Mouse (Mus musculus) limb, embryonic 15.5 days (tissue): ENCODE measurements around the gene C1qa. TPM values are rescaled to one million over a fixed set of nuclear protein-coding genes. Genes with fewer than 3 reads are reported as not detected.

Experiments
- ATAC-seq: fragments of 200-750 bp; cut with Nextera tagmentation; 2 replicates; pipeline ENCODE4 v1.8.0; 2017; ENCODE audit warnings: low read depth, moderate TSS enrichment; ENCODE audit not compliant: insufficient number of reproducible peaks, low FRiP score, low TSS enrichment
- H3K27ac ChIP-seq: fragments of 300-500 bp; sonication (generic); 2 replicates; pipeline ENCODE4 v1.5.1; 2015; ENCODE audit warnings: moderate library complexity, mild to moderate bottlenecking, inconsistent platforms
- H3K27me3 ChIP-seq: fragments of 300-500 bp; sonication (generic); 2 replicates; pipeline ENCODE4 v1.6.1; 2015; ENCODE audit warnings: inconsistent platforms
- H3K36me3 ChIP-seq: fragments of 300-500 bp; sonication (generic); 2 replicates; pipeline ENCODE4 v1.6.1; 2015; ENCODE audit warnings: inconsistent platforms
- H3K4me1 ChIP-seq: fragments of 300-500 bp; sonication (generic); 2 replicates; pipeline ENCODE4 v1.6.1; 2015; ENCODE audit warnings: inconsistent platforms
- H3K4me2 ChIP-seq: fragments of 300-500 bp; sonication (generic); 2 replicates; pipeline ENCODE4 v1.6.1; 2015; ENCODE audit warnings: mild to moderate bottlenecking, inconsistent platforms
- H3K4me3 ChIP-seq: fragments of 300-500 bp; sonication (generic); 2 replicates; pipeline ENCODE4 v1.5.1; 2015; ENCODE audit warnings: mild to moderate bottlenecking, inconsistent platforms
- H3K9ac ChIP-seq: fragments of 300-500 bp; sonication (generic); 2 replicates; pipeline ENCODE4 v1.6.1; 2015; ENCODE audit warnings: inconsistent platforms
- H3K9me3 ChIP-seq: fragments of 300-500 bp; sonication (generic); 2 replicates; pipeline ENCODE4 v1.6.1; 2016; ENCODE audit warnings: inconsistent platforms
- WGBS: fragments of 180-500 bp; shearing (Covaris S2); methylation state at CpG from one replicate; pipeline ENCODE4 v1.1.7; 2015; 5-methylcytosine and 5-hydroxymethylcytosine counted together
- polyA plus RNA-seq: library from polyadenylated mRNA; unstranded; fragments of >200 nt; fragmentation: Nextera tagmentation; extraction: Ambion mirVana; gene quantifications from 2 replicates; pipeline ENCODE4 v1.2.1, GENCODE M21; 2015

Gene C1qa
- polyA plus RNA-seq, 1 experiment from 2014 or later, result 46.1 TPM

DNA sequence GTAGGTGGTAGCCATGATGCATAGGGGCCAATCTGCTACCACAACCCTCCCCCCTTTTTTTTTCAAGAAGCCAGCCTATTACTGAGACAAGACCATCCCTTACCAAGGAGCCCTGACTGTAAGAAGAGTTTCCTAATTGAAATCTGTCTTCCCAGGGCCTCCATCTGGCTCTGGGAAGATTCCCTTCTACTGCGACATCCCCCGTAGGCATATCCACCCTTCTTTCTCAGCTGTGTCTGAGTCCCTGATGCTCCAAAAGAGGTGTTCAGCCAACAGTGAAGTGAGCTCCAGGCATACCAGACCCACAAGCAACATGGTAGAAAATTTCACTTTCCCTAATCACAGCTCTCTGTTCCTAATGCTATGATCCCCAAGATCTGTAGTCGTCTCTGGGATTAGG lies 20.9 kb upstream of the C1qa start:
- no peak overlapping the region for H3K4me3 ChIP-seq
- H3K36me3 ChIP-seq, result no peaks in the 10 kb centered on the region
- no peak overlapping the region for H3K4me2 ChIP-seq
- WGBS, result 81% methylated on average over 3 of the region's 3 CpGs
- H3K27ac ChIP-seq, result no peak overlapping the region
- no peak for ATAC-seq
- H3K27me3 ChIP-seq, result peaks cover 19% of the 10 kb centered on the region; the same call in 1 of the 2 replicates
- no peak overlapping the region for H3K9ac ChIP-seq
- H3K4me1 ChIP-seq, result no peaks in the 10 kb centered on the region
- no peaks in the 10 kb centered on the region for H3K9me3 ChIP-seq

DNA sequence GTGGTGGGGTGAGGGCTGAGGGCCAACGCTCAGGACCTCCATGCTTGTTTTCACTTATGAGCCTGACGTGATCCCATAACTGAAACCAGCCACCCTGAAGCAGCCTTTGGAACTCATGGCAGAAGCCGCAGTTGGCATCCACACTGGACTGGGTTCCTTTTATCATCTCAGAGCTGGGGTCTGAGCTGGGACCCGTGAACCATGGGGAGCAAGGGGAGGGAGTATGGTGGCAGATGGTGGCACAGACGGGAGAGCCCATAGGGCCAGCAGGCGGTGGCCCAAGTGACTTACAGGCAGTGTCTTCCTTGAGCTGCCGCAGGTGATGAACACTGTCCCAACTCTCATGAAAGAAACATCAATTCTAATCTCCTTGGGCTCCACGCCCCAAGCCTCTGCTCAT lies 20.2 kb upstream of the C1qa start:
- WGBS, result 83% methylated on average over 8 of the region's 8 CpGs
- H3K4me3 ChIP-seq, result no peak overlapping the region
- ATAC-seq, result no peak
- no peaks in the 10 kb centered on the region for H3K36me3 ChIP-seq
- H3K27me3 ChIP-seq, result peaks cover 23% of the 10 kb centered on the region; the same call in 1 of the 2 replicates
- H3K4me1 ChIP-seq, result no peaks in the 10 kb centered on the region
- H3K27ac ChIP-seq, result no peak overlapping the region
- no peak overlapping the region for H3K9ac ChIP-seq
- H3K9me3 ChIP-seq, result no peaks in the 10 kb centered on the region
- no peak overlapping the region for H3K4me2 ChIP-seq

DNA sequence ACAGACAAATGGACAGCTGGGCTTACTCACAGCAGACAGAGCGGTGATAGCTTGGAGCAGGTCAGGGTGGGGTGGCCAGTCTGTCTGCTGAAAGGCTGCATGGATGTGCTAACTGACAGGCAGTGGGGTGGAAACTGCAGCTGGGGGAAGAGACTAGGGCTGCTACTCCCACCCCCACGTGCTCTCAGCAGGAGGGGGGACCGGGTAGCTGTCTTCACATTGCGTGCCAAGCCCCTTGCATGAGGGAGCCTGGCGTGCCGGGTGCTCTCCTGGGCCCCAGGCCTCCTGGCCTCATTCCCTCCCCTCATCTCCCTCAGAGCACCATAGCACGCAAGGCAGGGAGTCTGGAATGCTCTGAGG lies 18.5 kb upstream of the C1qa start:
- 31% methylated on average over 7 of the region's 7 CpGs for WGBS
- Histone ChIP-seq H3K27me3 (peaks cover 38% of the 10 kb centered on the region), H3K9ac (no peak overlapping the region), H3K9me3 (no peaks in the 10 kb centered on the region), H3K4me1 (no peaks in the 10 kb centered on the region), H3K36me3 (no peaks in the 10 kb centered on the region), H3K4me3 (no peak overlapping the region), H3K4me2 (no peak overlapping the region), H3K27ac (no peak overlapping the region)
- ATAC-seq, result no peak

DNA sequence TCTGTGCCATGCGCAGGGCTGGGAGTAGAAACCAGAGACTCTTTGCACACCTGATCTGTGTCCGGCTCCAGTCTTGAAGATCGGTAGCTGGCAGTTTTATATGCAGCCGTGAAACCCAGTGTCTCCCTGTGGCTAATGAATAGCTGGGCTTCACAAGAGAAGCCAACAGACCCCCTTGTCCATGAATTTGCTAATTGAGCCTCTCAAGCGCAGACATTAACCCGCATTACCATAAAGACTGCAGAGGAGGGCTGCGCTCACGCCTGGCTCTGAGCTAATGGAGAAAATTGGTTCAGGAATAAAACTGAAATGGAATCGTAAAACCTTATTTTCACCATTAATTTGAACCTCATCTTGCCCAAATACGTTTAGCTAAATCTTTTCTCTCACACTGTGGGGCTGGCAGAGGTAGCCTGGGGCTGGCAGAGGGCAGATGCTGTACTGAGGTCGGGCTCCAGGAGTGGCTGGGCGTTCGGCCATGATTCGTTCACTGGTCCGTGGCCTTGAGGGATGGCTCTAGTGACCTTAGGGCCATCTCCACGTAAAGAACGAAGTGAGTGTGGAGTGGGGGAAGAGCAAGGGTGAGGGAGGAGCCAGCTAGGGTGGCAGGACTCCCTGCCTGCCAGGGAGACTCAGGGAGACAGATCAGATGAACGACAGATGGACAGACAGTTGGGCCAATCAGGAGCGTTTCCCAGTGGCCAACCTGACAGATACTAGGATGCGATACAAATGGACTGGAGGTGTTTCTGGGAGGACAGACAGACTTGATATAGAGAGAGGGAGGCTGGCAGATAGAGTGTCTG lies 18.0 kb upstream of the C1qa start:
- H3K4me1 ChIP-seq, result no peaks in the 10 kb centered on the region
- no peak overlapping the region for H3K27ac ChIP-seq
- no peaks in the 10 kb centered on the region for H3K9me3 ChIP-seq
- H3K4me3 ChIP-seq, result no peak overlapping the region
- no peak overlapping the region for H3K4me2 ChIP-seq
- H3K36me3 ChIP-seq, result no peaks in the 10 kb centered on the region
- 51% methylated on average over 20 of the region's 20 CpGs for WGBS
- no peak for ATAC-seq
- peaks cover 44% of the 10 kb centered on the region for H3K27me3 ChIP-seq
- H3K9ac ChIP-seq, result no peak overlapping the region

DNA sequence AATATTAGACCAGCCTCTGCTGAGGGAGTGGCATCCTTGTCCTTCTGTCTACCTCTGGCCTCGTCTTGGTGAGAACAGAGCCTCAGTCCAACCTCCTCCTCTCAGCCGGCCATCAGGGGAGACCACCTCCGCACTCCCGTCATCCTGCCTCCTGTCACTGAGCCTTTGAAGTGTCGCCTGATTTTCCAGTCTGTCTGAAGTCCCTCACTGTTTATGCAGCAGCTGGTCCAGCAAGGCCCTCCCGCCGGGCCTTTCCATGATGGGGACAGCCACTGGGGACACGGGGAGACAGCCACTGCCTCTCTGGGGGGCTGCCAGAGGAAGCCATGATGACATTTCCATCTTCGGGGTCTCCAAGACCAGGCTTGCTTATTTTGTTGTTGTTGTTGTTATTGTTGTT lies 14.2 kb upstream of the C1qa start:
- Histone ChIP-seq H3K36me3 (no peaks in the 10 kb centered on the region), H3K4me1 (no peaks in the 10 kb centered on the region), H3K27me3 (peaks cover 72% of the 10 kb centered on the region), H3K4me3 (no peak overlapping the region), H3K9ac (no peak overlapping the region), H3K4me2 (no peak overlapping the region), H3K9me3 (no peaks in the 10 kb centered on the region), H3K27ac (no peak overlapping the region)
- ATAC-seq, result no peak
- WGBS, result 10% methylated on average over 9 of the region's 9 CpGs

DNA sequence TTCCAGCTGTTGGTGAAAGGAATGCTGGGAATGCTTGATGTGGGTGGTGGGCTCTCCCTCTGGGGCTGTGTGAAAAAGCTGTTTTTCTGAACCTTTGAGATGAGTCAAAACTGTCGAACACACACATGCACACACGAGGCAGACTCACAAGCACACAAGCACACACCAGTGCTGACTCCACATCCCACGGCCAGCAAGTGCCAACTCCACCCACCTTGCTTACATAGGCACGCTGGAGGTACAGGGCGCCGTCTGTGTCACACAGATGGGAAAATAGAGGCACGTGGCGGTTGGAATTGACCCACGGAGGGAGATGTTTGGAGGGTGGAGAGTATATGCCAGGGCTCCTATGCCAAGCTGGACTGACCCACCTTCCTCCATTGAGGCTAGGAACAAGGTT lies 13.2 kb upstream of the C1qa start:
- ATAC-seq, result no peak
- no peak overlapping the region for H3K27ac ChIP-seq
- peaks cover 72% of the 10 kb centered on the region for H3K27me3 ChIP-seq
- no peaks in the 10 kb centered on the region for H3K36me3 ChIP-seq
- H3K4me1 ChIP-seq, result no peaks in the 10 kb centered on the region
- H3K9ac ChIP-seq, result no peak overlapping the region
- H3K4me2 ChIP-seq, result no peak overlapping the region
- 34% methylated on average over 9 of the region's 9 CpGs for WGBS
- H3K9me3 ChIP-seq, result no peaks in the 10 kb centered on the region
- no peak overlapping the region for H3K4me3 ChIP-seq

DNA sequence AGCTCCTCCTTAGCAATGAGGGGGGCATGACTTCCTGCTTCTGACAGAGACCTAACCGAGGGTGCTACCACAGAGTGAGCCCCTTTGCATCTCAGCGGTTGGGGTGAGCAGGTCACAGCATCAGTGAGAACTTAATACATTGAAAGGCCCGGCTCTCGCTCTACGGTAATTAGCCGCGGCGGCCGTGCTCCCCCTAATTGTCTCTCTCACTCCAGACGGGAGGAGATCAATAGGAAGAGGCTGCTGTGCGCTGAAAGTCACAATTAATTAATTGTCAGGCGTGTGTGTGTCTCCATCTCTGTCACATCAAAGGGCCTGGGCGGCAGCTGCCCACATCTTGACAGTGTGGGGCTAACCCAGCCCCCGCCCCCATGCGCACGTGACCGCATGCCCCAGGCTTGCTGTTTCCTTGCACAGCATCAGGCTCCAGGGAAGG lies 12.6 kb upstream of the C1qa start:
- Histone ChIP-seq H3K36me3 (no peaks in the 10 kb centered on the region), H3K4me3 (no peak overlapping the region), H3K27ac (no peak overlapping the region), H3K4me1 (no peaks in the 10 kb centered on the region), H3K9me3 (no peaks in the 10 kb centered on the region), H3K9ac (no peak overlapping the region), H3K27me3 (peaks cover 76% of the 10 kb centered on the region), H3K4me2 (no peak overlapping the region)
- WGBS, result 2% methylated on average over 16 of the region's 17 CpGs
- no peak for ATAC-seq

DNA sequence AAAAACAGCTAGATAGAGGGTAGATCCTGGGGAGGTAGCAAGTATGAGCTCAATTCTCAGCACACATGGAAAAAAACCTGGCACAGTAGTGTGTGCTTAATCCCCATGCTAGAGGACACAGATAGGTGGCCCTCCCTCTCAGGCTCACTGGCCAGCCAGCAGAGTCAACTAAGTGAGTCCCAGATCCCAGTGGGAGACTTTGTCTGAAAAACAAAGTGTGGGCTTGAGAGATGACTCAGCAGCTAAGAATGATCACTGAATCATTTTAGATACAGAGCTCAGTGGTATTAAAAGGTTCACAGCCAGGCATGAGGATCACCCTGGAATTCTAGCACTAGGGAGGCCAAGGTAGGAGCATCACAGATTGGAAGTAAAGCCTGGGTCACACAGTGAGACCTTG lies 9.2 kb upstream of the C1qa start:
- no peaks in the 10 kb centered on the region for H3K9me3 ChIP-seq
- H3K4me1 ChIP-seq, result 0 out of 2 replicates have a peak, but pooled peaks cover 3% of the 10 kb centered on the region
- no peak for ATAC-seq
- H3K4me3 ChIP-seq, result no peak overlapping the region
- H3K9ac ChIP-seq, result no peak overlapping the region
- H3K27me3 ChIP-seq, result peaks cover 83% of the 10 kb centered on the region
- H3K4me2 ChIP-seq, result no peak overlapping the region
- H3K36me3 ChIP-seq, result no peaks in the 10 kb centered on the region
- H3K27ac ChIP-seq, result no peak overlapping the region

DNA sequence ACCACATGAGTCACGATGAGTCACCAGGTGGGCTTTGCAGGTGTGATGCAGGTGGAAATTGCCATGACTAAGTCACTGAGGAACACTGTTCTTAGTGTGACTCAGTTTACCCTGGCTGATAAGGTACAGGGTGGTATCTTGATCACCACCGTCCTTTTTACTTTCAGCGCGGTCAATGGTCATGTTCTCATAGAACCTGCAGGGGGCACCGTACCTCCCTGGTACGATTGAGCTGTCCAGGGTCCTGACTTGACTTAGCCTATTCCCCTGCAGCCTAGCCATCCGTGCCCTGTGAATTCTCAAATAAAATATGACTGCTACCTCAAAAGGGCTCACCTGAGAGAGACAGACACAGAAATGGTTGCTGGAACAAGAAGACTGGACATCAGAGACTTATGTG lies 8.4 kb upstream of the C1qa start:
- peaks cover 78% of the 10 kb centered on the region for H3K27me3 ChIP-seq
- H3K9ac ChIP-seq, result no peak overlapping the region
- ATAC-seq, result no peak
- no peak overlapping the region for H3K4me3 ChIP-seq
- 11% methylated on average over 7 of the region's 7 CpGs for WGBS
- H3K4me2 ChIP-seq, result no peak overlapping the region
- H3K4me1 ChIP-seq, result 0 out of 2 replicates have a peak, but pooled peaks cover 3% of the 10 kb centered on the region
- no peaks in the 10 kb centered on the region for H3K9me3 ChIP-seq
- H3K27ac ChIP-seq, result no peak overlapping the region
- no peaks in the 10 kb centered on the region for H3K36me3 ChIP-seq

DNA sequence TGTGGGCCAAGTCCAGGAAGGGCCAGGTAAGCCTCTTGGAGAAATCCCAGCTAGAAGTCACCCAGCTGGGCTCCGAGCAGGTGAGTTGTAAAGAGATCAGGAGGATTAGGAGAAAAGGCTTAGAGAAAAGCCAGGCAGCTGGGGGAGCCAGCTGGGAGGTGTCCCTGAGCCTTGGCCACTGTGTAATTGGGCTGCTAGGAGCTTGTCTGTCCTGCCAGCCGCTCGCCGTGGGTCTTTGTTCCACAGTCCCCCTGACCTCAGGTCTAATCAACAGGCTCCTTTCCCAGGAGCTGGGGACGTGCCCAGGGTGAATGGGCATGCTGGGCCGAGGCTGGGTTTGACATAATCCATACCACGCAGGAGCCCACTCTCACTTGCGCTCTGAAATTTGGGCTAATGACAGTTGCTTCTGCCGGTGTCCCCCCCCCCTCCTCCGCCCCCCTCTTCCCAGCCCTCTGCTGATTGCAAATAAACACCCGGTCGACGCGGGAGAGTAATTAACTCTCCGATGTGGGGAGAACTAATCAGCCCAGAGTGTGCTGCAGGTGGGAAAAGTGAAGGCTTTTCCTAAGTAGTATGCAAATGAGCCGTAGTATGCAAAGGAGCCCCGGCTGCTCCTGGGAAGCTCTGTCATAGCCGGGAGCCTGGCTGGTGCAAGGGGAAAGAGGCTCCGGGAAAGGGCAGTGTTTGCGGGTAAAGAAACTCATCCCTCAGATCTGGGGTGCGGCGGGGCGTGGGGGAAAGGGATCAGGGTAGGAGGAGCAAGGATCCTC lies 6.3 kb upstream of the C1qa start:
- no peaks in the 10 kb centered on the region for H3K36me3 ChIP-seq
- H3K4me2 ChIP-seq, result no peak overlapping the region
- no peaks in the 10 kb centered on the region for H3K9me3 ChIP-seq
- 0 out of 2 replicates have a peak, but pooled peaks cover 3% of the 10 kb centered on the region for H3K4me1 ChIP-seq
- 2% methylated on average over 23 of the region's 23 CpGs for WGBS
- no peak for ATAC-seq
- no peak overlapping the region for H3K9ac ChIP-seq
- H3K27ac ChIP-seq, result no peak overlapping the region
- peaks cover 58% of the 10 kb centered on the region for H3K27me3 ChIP-seq
- no peak overlapping the region for H3K4me3 ChIP-seq

DNA sequence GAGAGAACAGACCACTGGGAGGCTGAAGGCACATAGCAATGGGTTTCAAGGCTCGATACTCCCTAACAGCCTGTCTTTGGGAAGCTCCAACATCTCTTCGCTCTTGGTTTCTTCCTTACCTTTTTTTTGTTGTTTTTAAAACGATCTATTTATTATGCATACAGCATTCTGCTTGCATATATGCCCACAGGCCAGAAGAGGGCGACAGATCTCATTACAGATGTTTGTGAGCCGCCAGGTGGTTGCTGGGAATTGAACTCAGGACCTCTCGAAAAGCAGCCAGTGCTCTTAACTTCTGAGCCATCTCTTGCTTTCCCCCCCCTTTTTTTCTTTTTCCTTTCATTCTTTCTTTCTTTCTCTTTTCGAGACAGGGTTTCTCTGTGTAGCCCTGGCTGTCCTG lies 551 bp upstream of the C1qa start:
- ATAC-seq, result no peak
- H3K4me1 ChIP-seq, result peaks cover 6% of the 10 kb centered on the region; the same call in 1 of the 2 replicates
- peaks cover 52% of the 10 kb centered on the region for H3K27me3 ChIP-seq
- H3K4me2 ChIP-seq, result no peak overlapping the region
- no peaks in the 10 kb centered on the region for H3K9me3 ChIP-seq
- WGBS, result 64% methylated on average over 7 of the region's 7 CpGs
- no peak overlapping the region for H3K27ac ChIP-seq
- no peak overlapping the region for H3K9ac ChIP-seq
- no peak overlapping the region for H3K4me3 ChIP-seq
- no peaks in the 10 kb centered on the region for H3K36me3 ChIP-seq

DNA sequence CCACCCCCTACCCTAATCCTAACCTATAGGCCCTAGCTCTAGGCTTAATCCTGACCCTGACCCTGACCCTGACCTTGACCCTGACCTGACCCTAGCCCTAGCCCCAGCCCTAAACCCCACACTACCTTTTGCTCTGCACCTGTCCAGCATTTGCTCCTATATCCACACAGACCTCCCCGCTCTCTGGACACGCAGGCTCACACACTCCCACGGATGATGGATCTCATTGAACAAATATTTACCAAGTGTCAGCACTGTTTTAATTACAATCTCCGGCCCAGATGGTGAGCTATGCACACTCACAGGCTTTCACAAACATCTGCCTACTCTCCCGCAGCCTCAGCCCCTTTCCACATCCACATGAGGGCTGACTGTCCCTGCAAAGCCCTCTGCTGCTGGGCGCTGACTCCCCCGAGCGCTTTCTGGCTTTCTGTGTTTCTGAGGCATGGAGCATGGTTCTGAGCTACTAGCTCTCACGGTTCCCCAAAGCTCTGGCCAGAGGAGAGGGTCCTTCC lies 462 bp downstream of the C1qa start:
- no peak for ATAC-seq
- Histone ChIP-seq H3K27me3 (peaks cover 53% of the 10 kb centered on the region), H3K4me1 (peaks cover 8% of the 10 kb centered on the region; the same call in 1 of the 2 replicates), H3K9me3 (no peaks in the 10 kb centered on the region), H3K9ac (no peak overlapping the region), H3K4me2 (no peak overlapping the region), H3K36me3 (no peaks in the 10 kb centered on the region), H3K27ac (no peak overlapping the region), H3K4me3 (no peak overlapping the region)
- WGBS, result 73% methylated on average over 9 of the region's 9 CpGs
